Comparison of ENCODE assay signal across 10 mouse cellular contexts in the genomic region with DNA sequence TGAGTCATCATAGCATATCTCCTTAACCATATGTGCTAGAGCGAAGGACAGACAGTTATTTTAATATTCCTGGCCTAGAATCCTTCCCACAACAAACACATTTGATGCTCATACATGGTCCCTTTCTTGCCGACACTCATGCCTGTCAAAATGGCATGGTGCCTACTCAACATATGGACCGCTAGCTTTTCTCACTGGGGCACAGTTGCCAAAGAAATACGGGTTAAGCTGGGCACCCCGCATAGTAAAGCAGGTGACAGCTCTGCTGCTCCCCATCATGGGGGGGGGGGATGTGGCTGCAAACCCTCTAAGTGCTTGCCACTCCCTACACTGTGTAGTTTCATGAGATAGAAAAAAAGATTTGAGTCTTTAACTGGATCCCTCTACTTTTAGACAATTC.
A peak's percentile ranks its signal among the peaks of the same experiment; 100 is the strongest.
DNase-seq lines count a peak whose midpoint lies in the region; ATAC-seq lines count a peak whose summit lies in the region.
"Had no signal": no experiment of that assay in that cellular context is flagged by ENCODE, and none has a peak within 500 bp of the region (broad histone marks: within the 10 kb centered on the region; RNA-seq: fewer than 3 reads in every experiment).

No protein-coding gene starts in this region.

- no peak overlapping the region for H3K9ac ChIP-seq in forebrain, embryonic 14.5 days (ENCODE audit: low read length)
- no peak overlapping the region for H3K9ac ChIP-seq in forebrain, embryonic 12.5 days
- H3K9ac ChIP-seq: stomach, embryonic 15.5 days had no signal

- no peaks in the 10 kb centered on the region for H3K4me1 ChIP-seq in forebrain, embryonic 14.5 days (ENCODE audit: control insufficient read depth, insufficient read depth, low read length)
- no peaks in the 10 kb centered on the region for H3K4me1 ChIP-seq in forebrain, embryonic 12.5 days
- H3K4me1 ChIP-seq: stomach, embryonic 15.5 days had no signal

- H3K27ac ChIP-seq in forebrain, embryonic 14.5 days (ENCODE audit: low read depth, low read length), result no peak overlapping the region
- no peak overlapping the region for H3K27ac ChIP-seq in forebrain, embryonic 12.5 days
- H3K27ac ChIP-seq: stomach, embryonic 15.5 days had no signal

- 62% methylated on average over 5 of the region's 5 CpGs for WGBS in forebrain, embryonic 14.5 days
- 88% methylated on average over 5 of the region's 5 CpGs for WGBS in forebrain, embryonic 12.5 days

- no peak overlapping the region for H3K4me2 ChIP-seq in forebrain, embryonic 14.5 days (ENCODE audit: low read length)
- no peak overlapping the region for H3K4me2 ChIP-seq in forebrain, embryonic 12.5 days
- H3K4me2 ChIP-seq: stomach, embryonic 15.5 days had no signal

- no peaks in the 10 kb centered on the region for H3K9me3 ChIP-seq in forebrain, embryonic 14.5 days (replicated peaks; ENCODE audit: control insufficient read depth, low read length)
- no peaks in the 10 kb centered on the region for H3K9me3 ChIP-seq in forebrain, embryonic 12.5 days
- H3K9me3 ChIP-seq: stomach, embryonic 15.5 days had no signal

- DNase-seq in forebrain, embryonic 14.5 days (ENCODE audit: low spot score), result peak; percentile 87
- DNase-seq in cerebellum, adult 18-20 months, result peak; percentile 88 to 91
- DNase-seq in frontal cortex, postnatal 14 days (ENCODE audit: low spot score in 2 of 2), result peak; percentile 12 to 13
- peak; percentile 53 to 70 for DNase-seq in right cerebral cortex, postnatal 10 days (ENCODE audit: low spot score in 2 of 2)
- no peak for DNase-seq in thymus, postnatal 4 days
- no peak for DNase-seq in testis, postnatal 14 days (ENCODE audit: low spot score)
- no peak for DNase-seq in gastrocnemius, postnatal 36 days
- DNase-seq: kidney, postnatal 14 days had no signal

- peak; percentile 90 for ATAC-seq in forebrain, embryonic 14.5 days
- ATAC-seq in forebrain, embryonic 12.5 days (ENCODE audit: low FRiP score), result no peak

- no peaks in the 10 kb centered on the region for H3K36me3 ChIP-seq in forebrain, embryonic 14.5 days (ENCODE audit: control insufficient read depth, insufficient read depth, low read length)
- no peaks in the 10 kb centered on the region for H3K36me3 ChIP-seq in forebrain, embryonic 12.5 days (replicated peaks)
- H3K36me3 ChIP-seq: stomach, embryonic 15.5 days had no signal

- intact Hi-C loops in gastrocnemius, postnatal 36 days (cut with DNase I), result no loop called here

- no peaks in the 10 kb centered on the region for H3K27me3 ChIP-seq in forebrain, embryonic 14.5 days (replicated peaks; ENCODE audit: control insufficient read depth, insufficient read depth, low read length)
- H3K27me3 ChIP-seq in forebrain, embryonic 12.5 days, result no peaks in the 10 kb centered on the region
- H3K27me3 ChIP-seq: stomach, embryonic 15.5 days had no signal

- no peak overlapping the region for H3K4me3 ChIP-seq in forebrain, embryonic 14.5 days (ENCODE audit: low read depth, low read length)
- no peak overlapping the region for H3K4me3 ChIP-seq in forebrain, embryonic 12.5 days (replicated peaks)
- H3K4me3 ChIP-seq: stomach, embryonic 15.5 days had no signal

Comparison
In these comparisons a context has a peak if more than half of its experiments do, and no peak if none do; other contexts are left out.
1. DNase-seq: peak in forebrain, embryonic 14.5 days (single experiment), cerebellum, adult 18-20 months (2 of 2), frontal cortex, postnatal 14 days (2 of 2) and right cerebral cortex, postnatal 10 days (2 of 2); none in thymus, postnatal 4 days (single experiment), testis, postnatal 14 days (single experiment) and gastrocnemius, postnatal 36 days (0 of 2).